Mouse (Mus musculus) intestine, postnatal 0 days (tissue): ENCODE measurements around the gene Rreb1. TPM values are rescaled to one million over a fixed set of nuclear protein-coding genes. Genes with fewer than 3 reads are reported as not detected.

ENCODE experiments used
- ATAC-seq: fragments of 200-750 bp; cut with Nextera tagmentation; 2 replicates; pipeline ENCODE4 v1.8.0; 2017; ENCODE audit warnings: mild to moderate bottlenecking, moderate TSS enrichment, moderate library complexity
- H3K27ac ChIP-seq: fragments of 300-500 bp; sonication (generic); 2 replicates; pipeline ENCODE4 v1.5.1; 2014; ENCODE audit warnings: mild to moderate bottlenecking, low read depth, low read length, moderate library complexity
- H3K27me3 ChIP-seq: fragments of 300-500 bp; sonication (generic); replicated peaks from 2 replicates; pipeline ENCODE4 v1.6.1; 2014; ENCODE audit warnings: low read length, mixed read lengths; ENCODE audit not compliant: control insufficient read depth, insufficient read depth
- H3K36me3 ChIP-seq: fragments of 300-500 bp; sonication (generic); 2 replicates; pipeline ENCODE4 v1.6.1; 2014; ENCODE audit warnings: mild to moderate bottlenecking, moderate library complexity; ENCODE audit not compliant: control insufficient read depth, insufficient read depth
- H3K4me1 ChIP-seq: fragments of 300-500 bp; sonication (generic); replicated peaks from 2 replicates; pipeline ENCODE4 v1.6.1; 2014; ENCODE audit warnings: antibody characterized with exemption, low read length, mixed read lengths; ENCODE audit not compliant: control insufficient read depth, insufficient read depth
- H3K4me2 ChIP-seq: fragments of 300-500 bp; sonication (generic); replicated peaks from 2 replicates; pipeline ENCODE4 v1.6.1; 2014; ENCODE audit warnings: low read depth, mild to moderate bottlenecking, moderate library complexity
- H3K4me3 ChIP-seq: fragments of 300-500 bp; sonication (generic); 2 replicates; pipeline ENCODE4 v1.5.1; 2014; ENCODE audit warnings: low read depth, low read length
- H3K9ac ChIP-seq: fragments of 300-500 bp; sonication (generic); 2 replicates; pipeline ENCODE4 v1.6.1; 2014; ENCODE audit warnings: mild to moderate bottlenecking, low read depth, low read length
- H3K9me3 ChIP-seq: fragments of 300-500 bp; sonication (generic); 2 replicates; pipeline ENCODE4 v1.6.1; 2016; ENCODE audit warnings: mixed run types; ENCODE audit not compliant: control insufficient read depth
- CTCF ChIP-seq: sonication (generic); IDR thresholded peaks from 2 replicates; pipeline ENCODE4 v1.5.1; 2016; ENCODE audit warnings: low read depth, mild to moderate bottlenecking, control low read depth, antibody characterized with exemption, moderate library complexity
- WGBS: fragments of 180-500 bp; shearing (Covaris S2); extraction: QIAGEN DNeasy Blood & Tissue Kit; methylation state at CpG from one replicate; pipeline ENCODE4 v1.1.7; 2014; 5-methylcytosine and 5-hydroxymethylcytosine counted together
- polyA plus RNA-seq: library from polyadenylated mRNA; unstranded; fragments of >200 nt; fragmentation: Nextera tagmentation; extraction: Ambion mirVana; gene quantifications from 2 replicates; pipeline ENCODE4 v1.2.1, GENCODE M21; 2015

Rreb1 gene
- polyA plus RNA-seq, 1 experiment from 2014 or later: 10.6 TPM

- H3K4me1 ChIP-seq: 0 out of 2 replicates have a peak, but pooled peaks cover 4% of the 10 kb centered on the region
- H3K4me3 ChIP-seq: no peak overlapping the region
- no peak for TF ChIP-seq CTCF
- peak; percentile 65 for ATAC-seq
- WGBS: 49% methylated on average over 7 of the region's 7 CpGs
- no peaks in the 10 kb centered on the region for H3K36me3 ChIP-seq
- no peak overlapping the region for H3K9ac ChIP-seq
- no peaks in the 10 kb centered on the region for H3K27me3 ChIP-seq
- no peak overlapping the region for H3K27ac ChIP-seq
- H3K4me2 ChIP-seq: no peak overlapping the region
- no peaks in the 10 kb centered on the region for H3K9me3 ChIP-seq
Measured at GRCm38 (mm10) chr13:37784226-37784625, 6.0 kb downstream of the Rreb1 start.

- Histone ChIP-seq H3K4me1 (no peaks in the 10 kb centered on the region), H3K4me2 (no peak overlapping the region), H3K27ac (no peak overlapping the region), H3K9me3 (no peaks in the 10 kb centered on the region), H3K9ac (no peak overlapping the region), H3K4me3 (no peak overlapping the region), H3K27me3 (no peaks in the 10 kb centered on the region), H3K36me3 (no peaks in the 10 kb centered on the region)
- WGBS: 85% methylated on average over 11 of the region's 11 CpGs
- no peak for TF ChIP-seq CTCF
- ATAC-seq: no peak
Measured at GRCm38 (mm10) chr13:37792739-37793336, 14.6 kb downstream of the Rreb1 start.

GRCm38 (mm10) chr13:37798811-37799210 is 20.6 kb downstream of the Rreb1 start:
- ATAC-seq: no peak
- TF ChIP-seq CTCF: no peak
- 94% methylated on average over 8 of the region's 8 CpGs for WGBS
- Histone ChIP-seq H3K4me3 (no peak overlapping the region), H3K27me3 (no peaks in the 10 kb centered on the region), H3K9me3 (no peaks in the 10 kb centered on the region), H3K9ac (no peak overlapping the region), H3K36me3 (no peaks in the 10 kb centered on the region), H3K4me1 (peaks cover 6% of the 10 kb centered on the region; the same call in 1 of the 2 replicates), H3K4me2 (no peak overlapping the region), H3K27ac (no peak overlapping the region)

GRCm38 (mm10) chr13:37799413-37799812 is 21.2 kb downstream of the Rreb1 start:
- H3K36me3 ChIP-seq: no peaks in the 10 kb centered on the region

GRCm38 (mm10) chr13:37801101-37802075 is 23.2 kb downstream of the Rreb1 start:
- no peaks in the 10 kb centered on the region for H3K36me3 ChIP-seq
- H3K9ac ChIP-seq: no peak overlapping the region
- H3K4me2 ChIP-seq: no peak overlapping the region
- H3K27me3 ChIP-seq: no peaks in the 10 kb centered on the region
- no peak for TF ChIP-seq CTCF
- H3K4me1 ChIP-seq: peaks cover 6% of the 10 kb centered on the region; the same call in 1 of the 2 replicates
- no peak overlapping the region for H3K4me3 ChIP-seq
- ATAC-seq: no peak
- WGBS: 60% methylated on average over 11 of the region's 11 CpGs
- no peak overlapping the region for H3K27ac ChIP-seq
- no peaks in the 10 kb centered on the region for H3K9me3 ChIP-seq

More at GRCm38 (mm10) chr13:37799413-37799812, 21.2 kb downstream of the Rreb1 start:
- Histone ChIP-seq H3K4me1 (peaks cover 6% of the 10 kb centered on the region; the same call in 1 of the 2 replicates), H3K27me3 (no peaks in the 10 kb centered on the region), H3K4me3 (no peak overlapping the region), H3K9me3 (no peaks in the 10 kb centered on the region), H3K27ac (no peak overlapping the region), H3K9ac (no peak overlapping the region), H3K4me2 (no peak overlapping the region)
- 40% methylated on average over 9 of the region's 9 CpGs for WGBS
- peak; percentile 22; the same call in 1 of the 2 replicates for ATAC-seq
- TF ChIP-seq CTCF: no peak

- TF ChIP-seq CTCF: no peak
- no peaks in the 10 kb centered on the region for H3K27me3 ChIP-seq
- peak; percentile 83 for ATAC-seq
- H3K27ac ChIP-seq: peak overlapping the region; percentile 79
- H3K36me3 ChIP-seq: no peaks in the 10 kb centered on the region
- H3K4me1 ChIP-seq: peaks cover 6% of the 10 kb centered on the region; the same call in 1 of the 2 replicates
- no peak overlapping the region for H3K9ac ChIP-seq
- H3K4me2 ChIP-seq: peak overlapping the region; percentile 21; the same call in 1 of the 2 replicates
- H3K9me3 ChIP-seq: no peaks in the 10 kb centered on the region
- 24% methylated on average over 6 of the region's 6 CpGs for WGBS
- no peak overlapping the region for H3K4me3 ChIP-seq
Measured at GRCm38 (mm10) chr13:37802246-37803003, 24.2 kb downstream of the Rreb1 start.
